Mouse (Mus musculus) forebrain, postnatal 0 days (tissue): ENCODE results near the gene Ap1m1. TPM values are rescaled to one million over a fixed set of nuclear protein-coding genes. Genes with fewer than 3 reads are reported as not detected.

Experiments used
- ATAC-seq: fragments of 200-750 bp; cut with Nextera tagmentation; 2 replicates; pipeline ENCODE4 v1.8.0; 2017; ENCODE audit warnings: mild to moderate bottlenecking, moderate library complexity
- DNase-seq: peaks from one replicate; pipeline ENCODE4 v3.0.0-alpha.2; 2015
- H3K27ac ChIP-seq: fragments of 300-500 bp; sonication (generic); 2 replicates; pipeline ENCODE4 v1.5.1; 2014; ENCODE audit warnings: low read depth, mild to moderate bottlenecking, antibody characterized with exemption, low read length, moderate library complexity, mixed read lengths
- H3K27me3 ChIP-seq: fragments of 300-500 bp; sonication (generic); 2 replicates; pipeline ENCODE4 v1.6.1; 2014; ENCODE audit warnings: mild to moderate bottlenecking, low read length, mixed read lengths; ENCODE audit not compliant: insufficient read depth
- H3K36me3 ChIP-seq: fragments of 300-500 bp; sonication (generic); 2 replicates; pipeline ENCODE4 v1.6.1; 2014; ENCODE audit warnings: mild to moderate bottlenecking, moderate library complexity; ENCODE audit not compliant: insufficient read depth
- H3K4me1 ChIP-seq: fragments of 300-500 bp; sonication (generic); 2 replicates; pipeline ENCODE4 v1.6.1; 2014; ENCODE audit warnings: antibody characterized with exemption; ENCODE audit not compliant: insufficient read depth
- H3K4me2 ChIP-seq: fragments of 300-500 bp; sonication (generic); 2 replicates; pipeline ENCODE4 v1.6.1; 2014; ENCODE audit warnings: low read depth, mild to moderate bottlenecking, moderate library complexity
- H3K4me3 ChIP-seq: fragments of 300-500 bp; sonication (generic); 2 replicates; pipeline ENCODE4 v1.5.1; 2014; ENCODE audit warnings: low read depth, low read length, mixed read lengths
- H3K9ac ChIP-seq: fragments of 300-500 bp; sonication (generic); 2 replicates; pipeline ENCODE4 v1.6.1; 2014; ENCODE audit warnings: mild to moderate bottlenecking
- H3K9me3 ChIP-seq: fragments of 300-500 bp; sonication (generic); 2 replicates; pipeline ENCODE4 v1.6.1; 2016; ENCODE audit warnings: low read length
- CTCF ChIP-seq: sonication (generic); IDR thresholded peaks from 2 replicates; pipeline ENCODE4 v1.5.1; 2016; ENCODE audit warnings: antibody characterized with exemption, control low read depth, low read depth
- WGBS: fragments of 180-500 bp; shearing (Covaris S2); extraction: QIAGEN DNeasy Blood & Tissue Kit; methylation state at CpG from one replicate; pipeline ENCODE4 v1.1.7; 2014; 5-methylcytosine and 5-hydroxymethylcytosine counted together
- polyA plus RNA-seq: library from polyadenylated mRNA; unstranded; fragments of >200 nt; fragmentation: Nextera tagmentation; extraction: Ambion mirVana; gene quantifications from 2 replicates; pipeline ENCODE4 v1.2.1, GENCODE M21; 2015
- total RNA-seq: library from RNA; depleted of rRNA; stranded (reverse); fragments of >200 nt; gene quantifications from 2 replicates; pipeline ENCODE4 v1.2.3, GENCODE M21; 2014

Gene Ap1m1
- total and polyA plus RNA-seq, 2 experiments from 2014 or later = 74.8 to 243 TPM

DNA sequence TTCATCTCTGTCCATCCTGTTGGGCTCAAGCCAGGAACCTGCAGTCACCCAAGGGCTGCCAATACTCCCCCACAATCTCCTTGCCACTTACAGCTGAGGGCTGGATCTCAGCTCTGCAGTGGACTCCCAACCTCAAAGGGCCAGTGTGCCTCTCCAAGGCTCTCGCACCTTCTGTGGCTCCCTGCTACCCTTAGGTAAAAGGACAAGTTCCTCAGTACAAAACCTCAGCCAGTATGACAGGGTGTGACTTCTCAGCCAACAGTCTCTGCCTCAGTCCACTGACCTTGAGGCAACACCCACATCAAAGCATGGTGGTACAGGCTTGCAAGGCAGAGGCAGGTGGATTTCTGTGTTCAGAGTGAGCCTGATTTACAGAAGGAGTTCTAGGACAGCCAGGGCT is 28.0 kb upstream of the Ap1m1 start:
- Histone ChIP-seq H3K9me3 (no peaks in the 10 kb centered on the region), H3K27ac (no peak overlapping the region), H3K9ac (no peak overlapping the region), H3K4me3 (no peak overlapping the region), H3K27me3 (peaks cover 4% of the 10 kb centered on the region), H3K4me1 (no peaks in the 10 kb centered on the region), H3K36me3 (no peaks in the 10 kb centered on the region), H3K4me2 (no peak overlapping the region)
- no peak for ATAC-seq
- 87% methylated on average over 1 of the region's 1 CpGs for WGBS
- TF ChIP-seq CTCF = no peak
- no peak for DNase-seq

- Histone ChIP-seq H3K4me1 (no peaks in the 10 kb centered on the region), H3K4me3 (no peak within 1 kb of the TSS)
- 61% methylated on average over 4 of the region's 4 CpGs for WGBS
Observed at GRCm38 (mm10) chr8:72212751-72213150, 27.1 kb upstream of the Ap1m1 start, which contains the start of gene Cib3. Gene Cib3, minus strand, starts transcription at chr8:72212837.

DNA sequence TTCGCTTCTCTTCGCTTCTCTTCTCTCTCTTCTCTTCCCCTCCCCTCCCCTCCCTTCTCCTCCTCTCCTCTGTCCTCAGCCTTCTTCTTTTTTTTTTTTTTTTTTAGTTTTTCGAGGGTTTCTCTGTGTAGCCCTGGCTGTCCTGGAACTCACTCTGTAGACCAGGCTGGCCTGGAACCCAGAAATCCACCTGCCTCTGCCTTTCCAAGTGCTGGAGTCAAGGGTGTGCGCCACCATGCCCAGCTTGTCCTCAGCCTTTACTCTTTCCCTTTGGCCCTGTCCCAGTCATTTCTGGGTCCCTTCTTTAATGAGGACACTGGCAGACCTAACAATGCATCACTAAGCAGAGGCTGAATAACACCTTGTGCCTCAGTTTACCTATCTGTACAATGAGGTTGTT is 26.3 kb upstream of the Ap1m1 start, which contains the start of gene Gm11034:
Gm11034 (minus strand) TSS at position 101 of the 400 bp plus-strand sequence.
- WGBS = 77% methylated on average over 4 of the region's 4 CpGs
- no peaks in the 10 kb centered on the region for H3K36me3 ChIP-seq
- no peak within 1 kb of the TSS for H3K4me2 ChIP-seq
- no peak within 1 kb of the TSS for H3K9ac ChIP-seq
- H3K27ac ChIP-seq = no peak within 1 kb of the TSS
- DNase-seq = no peak
- no peaks in the 10 kb centered on the region for H3K4me1 ChIP-seq
- no peaks in the 10 kb centered on the region for H3K9me3 ChIP-seq
- H3K4me3 ChIP-seq = no peak within 1 kb of the TSS
- no peak for ATAC-seq
- peaks cover 4% of the 10 kb centered on the region for H3K27me3 ChIP-seq
- TF ChIP-seq CTCF = no peak

More at GRCm38 (mm10) chr8:72212751-72213150, 27.1 kb upstream of the Ap1m1 start, which contains the start of gene Cib3:
- H3K9ac ChIP-seq = no peak within 1 kb of the TSS
- TF ChIP-seq CTCF = no peak
- no peak for ATAC-seq
- H3K36me3 ChIP-seq = no peaks in the 10 kb centered on the region
- no peak within 1 kb of the TSS for H3K4me2 ChIP-seq
- no peaks in the 10 kb centered on the region for H3K9me3 ChIP-seq
- peaks cover 4% of the 10 kb centered on the region for H3K27me3 ChIP-seq
- H3K27ac ChIP-seq = no peak within 1 kb of the TSS
- DNase-seq = no peak

GRCm38 (mm10) chr8:72215060-72215459 is 24.8 kb upstream of the Ap1m1 start:
- no peak for DNase-seq
- Histone ChIP-seq H3K4me3 (no peak overlapping the region), H3K27me3 (peaks cover 4% of the 10 kb centered on the region), H3K36me3 (no peaks in the 10 kb centered on the region), H3K4me2 (no peak overlapping the region), H3K27ac (no peak overlapping the region), H3K9ac (no peak overlapping the region), H3K4me1 (no peaks in the 10 kb centered on the region), H3K9me3 (no peaks in the 10 kb centered on the region)
- no peak for ATAC-seq
- peak; percentile 31; the same call in 1 of the 2 replicates for TF ChIP-seq CTCF
- WGBS = 38% methylated on average over 2 of the region's 2 CpGs

GRCm38 (mm10) chr8:72215871-72216270 is 23.9 kb upstream of the Ap1m1 start:
- DNase-seq (no peak), ATAC-seq (no peak)
- Histone ChIP-seq H3K4me2 (no peak overlapping the region), H3K36me3 (no peaks in the 10 kb centered on the region), H3K9ac (no peak overlapping the region), H3K27ac (no peak overlapping the region), H3K4me1 (0 out of 2 replicates have a peak, but pooled peaks cover 6% of the 10 kb centered on the region), H3K9me3 (no peaks in the 10 kb centered on the region), H3K27me3 (peaks cover 4% of the 10 kb centered on the region), H3K4me3 (no peak overlapping the region)
- 48% methylated on average over 1 of the region's 1 CpGs for WGBS
- TF ChIP-seq CTCF = no peak

DNA sequence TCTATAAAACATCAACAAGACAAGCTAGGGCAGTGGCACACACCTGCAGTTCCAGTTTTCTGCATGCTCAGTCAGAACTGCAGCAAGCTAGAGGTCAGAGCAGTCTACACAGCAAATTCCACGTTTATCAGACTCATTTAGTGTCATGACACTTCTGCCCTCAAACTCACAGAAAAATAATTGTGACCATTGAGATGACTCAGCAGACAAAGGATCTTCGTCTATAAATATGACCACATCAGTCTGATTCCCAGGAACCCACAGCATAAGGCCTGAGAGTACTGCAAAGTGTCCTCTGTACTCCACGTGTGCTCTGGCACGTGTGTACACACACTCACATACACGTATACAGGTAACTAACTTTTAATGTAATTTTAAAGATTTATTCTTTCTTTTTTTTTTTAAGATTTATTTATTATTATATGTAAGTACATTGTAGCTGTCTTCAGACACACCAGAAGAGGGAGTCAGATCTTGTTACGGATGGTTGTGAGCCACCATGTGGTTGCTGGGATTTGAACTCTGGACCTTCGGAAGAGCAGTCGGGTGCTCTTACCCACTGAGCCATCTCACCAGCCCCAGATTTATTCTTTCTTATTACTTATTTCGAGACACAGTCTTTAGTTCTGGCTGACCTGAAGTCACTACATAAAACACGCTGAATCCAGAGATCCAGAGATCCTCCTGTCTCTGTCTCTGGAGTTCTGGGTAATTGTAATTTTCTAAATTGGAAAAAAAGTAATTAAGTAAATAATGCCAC is 20.9 kb upstream of the Ap1m1 start:
- DNase-seq = no peak
- TF ChIP-seq CTCF = no peak
- no peak overlapping the region for H3K9ac ChIP-seq
- ATAC-seq = peak; percentile 25
- H3K9me3 ChIP-seq = no peaks in the 10 kb centered on the region
- 0 out of 2 replicates have a peak, but pooled peaks cover 8% of the 10 kb centered on the region for H3K4me1 ChIP-seq
- 79% methylated on average over 9 of the region's 10 CpGs for WGBS
- peaks cover 13% of the 10 kb centered on the region for H3K36me3 ChIP-seq
- peak overlapping the region; percentile 78 for H3K4me2 ChIP-seq
- no peak overlapping the region for H3K27ac ChIP-seq
- H3K4me3 ChIP-seq = peak overlapping the region; percentile 77
- peaks cover 4% of the 10 kb centered on the region; the same call in 1 of the 2 replicates for H3K27me3 ChIP-seq
